Mouse (Mus musculus) skeletal muscle tissue, adult 2 months (tissue): ENCODE measurements around the gene Pparg.

Source experiments
- DNase-seq: peaks from one replicate; pipeline ENCODE4 v3.0.0-alpha.2; 2012; ENCODE audit warnings: low read depth, low spot score

Pparg gene

GRCm38 (mm10) chr6:115360776-115361605, at the start of gene Pparg:
Gene Pparg (plus strand): TSS chr6:115360951.
- DNase-seq = no peak

- DNase-seq = no peak
Measured at GRCm38 (mm10) chr6:115312780-115313179, 48.0 kb upstream of the Pparg start.

GRCm38 (mm10) chr6:115313235-115313738, 47.5 kb upstream of the Pparg start:
- DNase-seq = no peak

GRCm38 (mm10) chr6:115313910-115314309, 46.8 kb upstream of the Pparg start:
- DNase-seq = no peak

GRCm38 (mm10) chr6:115315770-115316169, 45.0 kb upstream of the Pparg start:
- no peak for DNase-seq

GRCm38 (mm10) chr6:115316811-115317221, 43.9 kb upstream of the Pparg start:
- DNase-seq = no peak

- no peak for DNase-seq
Measured at GRCm38 (mm10) chr6:115318811-115319210, 41.9 kb upstream of the Pparg start.

- no peak for DNase-seq
Measured at GRCm38 (mm10) chr6:115319686-115320085, 41.1 kb upstream of the Pparg start.

- DNase-seq = no peak
Measured at GRCm38 (mm10) chr6:115320927-115321714, 39.6 kb upstream of the Pparg start.

GRCm38 (mm10) chr6:115321883-115322351, 38.8 kb upstream of the Pparg start:
- DNase-seq = no peak

- DNase-seq = no peak
Measured at GRCm38 (mm10) chr6:115322956-115323355, 37.8 kb upstream of the Pparg start.

- DNase-seq = no peak
Measured at GRCm38 (mm10) chr6:115330964-115331363, 29.8 kb upstream of the Pparg start.

GRCm38 (mm10) chr6:115333099-115333694, 27.6 kb upstream of the Pparg start:
- DNase-seq = no peak

- DNase-seq = no peak
Measured at GRCm38 (mm10) chr6:115335536-115335935, 25.2 kb upstream of the Pparg start.

GRCm38 (mm10) chr6:115340084-115340483, 20.7 kb upstream of the Pparg start:
- no peak for DNase-seq

GRCm38 (mm10) chr6:115343096-115343495, 17.7 kb upstream of the Pparg start:
- DNase-seq = no peak

GRCm38 (mm10) chr6:115343570-115343969, 17.2 kb upstream of the Pparg start:
- DNase-seq = no peak

- DNase-seq = no peak
Measured at GRCm38 (mm10) chr6:115344101-115344500, 16.6 kb upstream of the Pparg start.

GRCm38 (mm10) chr6:115344513-115344912, 16.2 kb upstream of the Pparg start:
- DNase-seq = no peak

GRCm38 (mm10) chr6:115345013-115345412, 15.7 kb upstream of the Pparg start:
- DNase-seq = no peak

GRCm38 (mm10) chr6:115349641-115350464, 10.9 kb upstream of the Pparg start:
- no peak for DNase-seq
